Mouse (Mus musculus) spleen, adult 2 months (tissue): ENCODE measurements around the gene Ptgir. TPM values are rescaled to one million over a fixed set of nuclear protein-coding genes. Genes with fewer than 3 reads are reported as not detected.
A peak's percentile ranks its signal among the peaks of the same experiment; 100 is the strongest.

Experiments used
- DNase-seq, 2 experiments: peaks; one replicate each; pipeline versions ENCODE4 v3.0.0 to v3.0.0-alpha.2; 2012 to 2021; ENCODE audit warnings: low spot score in 2 of 2, low read depth in 1 of 2
- H3K27ac ChIP-seq: fragments of 200-500 bp; 2 replicates; pipeline ENCODE4 v1.5.1; 2012; ENCODE audit warnings: low read length, inconsistent platforms; ENCODE audit not compliant: insufficient read depth
- H3K27me3 ChIP-seq: fragments of 200-500 bp; 2 replicates; pipeline ENCODE4 v1.6.1; 2012; ENCODE audit warnings: mild to moderate bottlenecking, moderate library complexity, low read length, inconsistent platforms; ENCODE audit not compliant: control insufficient read depth, insufficient read depth
- H3K36me3 ChIP-seq: fragments of 200-500 bp; 2 replicates; pipeline ENCODE4 v1.6.1; 2012; ENCODE audit warnings: mild to moderate bottlenecking, low read length, inconsistent platforms; ENCODE audit not compliant: control insufficient read depth, insufficient read depth
- H3K4me1 ChIP-seq: fragments of 200-500 bp; 2 replicates; pipeline ENCODE4 v1.6.1; 2011; ENCODE audit warnings: inconsistent platforms; ENCODE audit not compliant: control insufficient read depth, insufficient read depth, insufficient read length
- H3K4me3 ChIP-seq: fragments of 200-500 bp; 2 replicates; pipeline ENCODE4 v1.5.1; 2011; ENCODE audit warnings: mild to moderate bottlenecking, inconsistent platforms; ENCODE audit not compliant: insufficient read depth, insufficient read length; ENCODE audit errors: extremely low read depth
- CTCF ChIP-seq: fragments of 200-500 bp; IDR thresholded peaks from 2 replicates; pipeline ENCODE4 v1.5.1; 2011; ENCODE audit warnings: mild to moderate bottlenecking, inconsistent platforms; ENCODE audit not compliant: insufficient read depth, insufficient read length, insufficient replicate concordance; ENCODE audit errors: extremely low read depth
- POLR2A ChIP-seq: fragments of 200-500 bp; IDR thresholded peaks from 2 replicates; pipeline ENCODE4 v1.6.1; 2011; ENCODE audit warnings: low read depth, low read length, inconsistent platforms
- WGBS: fragments of 180-500 bp; shearing (Covaris S2); methylation state at CpG from one replicate; pipeline ENCODE4 v1.1.7; 2018; 5-methylcytosine and 5-hydroxymethylcytosine counted together
- polyA plus RNA-seq: library from polyadenylated mRNA; depleted of rRNA; stranded (reverse); fragments of >200 nt; gene quantifications from 2 replicates; pipeline ENCODE4 v1.2.3, GENCODE M21; 2012; rRNA removed

Ptgir gene
- polyA plus RNA-seq, result 9.2 and 14.9 TPM in 2 replicates

DNA sequence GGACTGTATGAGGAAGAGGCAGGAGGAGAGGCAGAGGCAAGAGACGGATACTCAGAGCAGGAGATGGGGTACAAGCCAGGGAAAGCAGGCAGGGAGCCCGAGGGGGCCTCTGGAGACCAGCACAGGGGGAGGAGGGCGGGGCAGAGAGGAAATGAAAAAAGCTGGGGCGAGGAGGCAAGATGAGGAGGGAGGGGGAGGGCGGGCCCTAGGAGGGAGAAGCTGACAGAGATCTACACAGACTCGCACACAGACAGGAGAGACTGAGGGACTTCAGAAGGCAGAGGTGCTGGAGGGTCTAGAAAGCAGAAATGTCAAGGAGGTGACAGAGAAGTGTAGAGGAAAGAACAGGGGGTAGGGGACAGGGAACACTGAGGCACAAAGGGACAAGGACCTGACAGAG lies at the start of gene Ptgir:
Gene Ptgir (plus strand): TSS at position 210 of the 400 bp plus-strand sequence.
- 11% methylated on average over 6 of the region's 6 CpGs for WGBS

DNA sequence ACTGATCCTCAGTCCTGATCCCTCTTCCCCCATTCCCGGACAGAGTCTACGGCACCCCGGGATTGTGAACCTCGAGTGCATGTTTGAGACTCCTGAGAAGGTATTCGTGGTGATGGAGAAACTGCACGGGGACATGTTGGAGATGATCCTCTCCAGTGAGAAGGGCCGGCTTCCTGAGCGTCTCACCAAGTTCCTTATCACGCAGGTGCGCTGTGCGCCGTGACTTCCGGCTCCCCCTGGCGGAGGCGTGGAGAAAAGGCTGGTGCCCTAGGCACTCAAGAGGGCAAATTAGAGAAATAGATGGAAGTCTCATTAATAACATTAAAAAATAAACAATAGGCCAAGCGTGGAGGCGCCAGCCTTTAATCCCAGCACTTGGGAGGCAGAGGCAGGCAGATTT lies 48.0 kb upstream of the Ptgir start:
- Histone ChIP-seq H3K27me3 (no peaks in the 10 kb centered on the region), H3K4me3 (no peak overlapping the region), H3K4me1 (no peaks in the 10 kb centered on the region), H3K27ac (no peak overlapping the region), H3K36me3 (peaks cover 75% of the 10 kb centered on the region)
- TF ChIP-seq POLR2A (no peak), CTCF (peak; percentile 76; the same call in 1 of the 2 replicates)
- peak in 1 of 2 experiments; percentile 58 for DNase-seq
- WGBS, result 48% methylated on average over 17 of the region's 17 CpGs

More for the DNA sequence above, at the start of gene Ptgir:
- no peaks in the 10 kb centered on the region for H3K36me3 ChIP-seq
- H3K27me3 ChIP-seq, result no peaks in the 10 kb centered on the region
- H3K4me3 ChIP-seq, result no peak within 1 kb of the TSS
- no peak for TF ChIP-seq CTCF
- TF ChIP-seq POLR2A, result no peak
- peaks cover 17% of the 10 kb centered on the region for H3K4me1 ChIP-seq
- DNase-seq, result no peak
- peak within 1 kb of the TSS; percentile 49 for H3K27ac ChIP-seq

- Histone ChIP-seq H3K27me3 (no peaks in the 10 kb centered on the region), H3K27ac (no peak overlapping the region), H3K36me3 (peaks cover 73% of the 10 kb centered on the region), H3K4me1 (no peaks in the 10 kb centered on the region), H3K4me3 (no peak overlapping the region)
- peak in 1 of 2 experiments; percentile 51 for DNase-seq
- no peak for TF ChIP-seq POLR2A
- TF ChIP-seq CTCF, result 0 out of 2 replicates have a peak, but pooled peaks have one; percentile 5
- WGBS, result 48% methylated on average over 5 of the region's 5 CpGs
Measured at GRCm38 (mm10) chr7:16859902-16860651, 46.2 kb upstream of the Ptgir start.

DNA sequence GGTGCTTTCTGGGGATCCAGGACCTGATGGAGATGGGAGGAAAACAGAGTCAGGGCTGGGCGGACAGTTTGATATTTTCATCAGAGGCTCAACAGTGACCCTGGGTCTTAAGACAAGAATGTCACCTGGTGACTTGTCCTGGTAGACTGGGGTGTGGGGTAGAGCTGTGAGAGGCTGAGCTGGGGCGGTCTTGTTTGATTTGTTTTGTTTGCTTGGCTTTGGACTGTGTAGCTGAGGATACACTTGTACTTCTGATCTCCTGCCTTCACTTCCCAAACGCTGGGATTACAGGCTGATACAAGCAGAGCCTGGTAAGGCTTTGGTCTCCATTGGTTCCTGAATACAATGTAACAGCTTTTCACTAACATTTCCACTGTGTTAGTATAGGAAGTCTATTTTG lies 38.8 kb upstream of the Ptgir start:
- no peak overlapping the region for H3K4me3 ChIP-seq
- peaks cover 66% of the 10 kb centered on the region for H3K36me3 ChIP-seq
- 87% methylated on average over 3 of the region's 3 CpGs for WGBS
- no peaks in the 10 kb centered on the region for H3K4me1 ChIP-seq
- DNase-seq, result no peak
- H3K27me3 ChIP-seq, result no peaks in the 10 kb centered on the region
- H3K27ac ChIP-seq, result no peak overlapping the region
- TF ChIP-seq POLR2A (no peak), CTCF (no peak)

DNA sequence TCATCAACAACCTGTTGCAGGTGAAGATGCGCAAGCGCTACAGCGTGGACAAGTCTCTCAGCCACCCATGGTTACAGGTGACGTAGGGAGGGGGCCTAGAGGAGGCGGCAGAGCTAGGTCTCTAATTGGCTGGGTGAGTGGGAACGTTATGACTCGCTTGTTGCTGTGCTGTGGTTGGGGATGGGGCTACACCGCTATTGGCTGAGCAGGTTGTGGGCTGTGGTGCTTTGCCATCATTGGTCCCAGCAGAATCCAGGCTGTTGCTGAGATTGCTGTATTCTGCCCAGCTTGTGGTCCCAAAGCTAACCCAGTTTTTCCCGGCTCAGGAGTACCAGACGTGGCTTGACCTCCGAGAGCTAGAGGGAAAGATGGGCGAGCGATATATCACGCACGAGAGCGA lies 36.8 kb upstream of the Ptgir start:
- no peak for DNase-seq
- Histone ChIP-seq H3K27ac (no peak overlapping the region), H3K27me3 (no peaks in the 10 kb centered on the region), H3K4me3 (no peak overlapping the region), H3K4me1 (no peaks in the 10 kb centered on the region), H3K36me3 (peaks cover 50% of the 10 kb centered on the region)
- TF ChIP-seq POLR2A (no peak), CTCF (no peak)
- WGBS, result 93% methylated on average over 16 of the region's 16 CpGs

GRCm38 (mm10) chr7:16871600-16871999 lies 34.7 kb upstream of the Ptgir start:
- no peak overlapping the region for H3K27ac ChIP-seq
- no peak overlapping the region for H3K4me3 ChIP-seq
- DNase-seq, result no peak
- TF ChIP-seq POLR2A, result no peak
- no peak for TF ChIP-seq CTCF
- peaks cover 6% of the 10 kb centered on the region for H3K4me1 ChIP-seq
- WGBS, result 95% methylated on average over 10 of the region's 10 CpGs
- no peaks in the 10 kb centered on the region for H3K27me3 ChIP-seq
- peaks cover 34% of the 10 kb centered on the region for H3K36me3 ChIP-seq

GRCm38 (mm10) chr7:16872478-16872877 lies 33.8 kb upstream of the Ptgir start:
- H3K36me3 ChIP-seq, result peaks cover 27% of the 10 kb centered on the region
- WGBS, result 97% methylated on average over 9 of the region's 9 CpGs
- peaks cover 6% of the 10 kb centered on the region for H3K4me1 ChIP-seq

More at GRCm38 (mm10) chr7:16872478-16872877, 33.8 kb upstream of the Ptgir start:
- Histone ChIP-seq H3K4me3 (no peak overlapping the region), H3K27ac (no peak overlapping the region), H3K27me3 (no peaks in the 10 kb centered on the region)
- TF ChIP-seq POLR2A (no peak), CTCF (no peak)
- DNase-seq, result no peak
